Mouse (Mus musculus) stomach, embryonic 14.5 days (tissue): Measurements from ENCODE around the gene Myrfl. TPM values are rescaled to one million over a fixed set of nuclear protein-coding genes. Genes with fewer than 3 reads are reported as not detected.

Experiments
- ATAC-seq: fragments of 200-750 bp; cut with Nextera tagmentation; 2 replicates; pipeline ENCODE4 v1.8.0; 2017; ENCODE audit warnings: low read depth, moderate TSS enrichment; ENCODE audit not compliant: insufficient number of reproducible peaks, insufficient read depth, low FRiP score
- H3K27ac ChIP-seq: fragments of 300-500 bp; sonication (generic); 2 replicates; pipeline ENCODE4 v1.5.1; 2014; ENCODE audit warnings: mild to moderate bottlenecking, low read length, moderate library complexity, mixed read lengths
- H3K27me3 ChIP-seq: fragments of 300-500 bp; sonication (generic); 2 replicates; pipeline ENCODE4 v1.6.1; 2014; ENCODE audit warnings: low read length, control low read depth, mixed read lengths; ENCODE audit not compliant: control insufficient read depth, insufficient read depth
- H3K36me3 ChIP-seq: fragments of 300-500 bp; sonication (generic); 2 replicates; pipeline ENCODE4 v1.6.1; 2014; ENCODE audit warnings: mild to moderate bottlenecking, control low read depth, low read length, moderate library complexity, mixed read lengths; ENCODE audit not compliant: control insufficient read depth, insufficient read depth
- H3K4me1 ChIP-seq: fragments of 300-500 bp; sonication (generic); 2 replicates; pipeline ENCODE4 v1.6.1; 2014; ENCODE audit warnings: low read length, control low read depth, mixed read lengths; ENCODE audit not compliant: control insufficient read depth, insufficient read depth
- H3K4me2 ChIP-seq: fragments of 300-500 bp; sonication (generic); replicated peaks from 2 replicates; pipeline ENCODE4 v1.6.1; 2014; ENCODE audit warnings: low read depth, low read length, control low read depth
- H3K4me3 ChIP-seq: fragments of 300-500 bp; sonication (generic); 2 replicates; pipeline ENCODE4 v1.5.1; 2014; ENCODE audit warnings: low read depth, low read length, control low read depth
- H3K9ac ChIP-seq: fragments of 300-500 bp; sonication (generic); replicated peaks from 2 replicates; pipeline ENCODE4 v1.6.1; 2014; ENCODE audit warnings: low read depth, mild to moderate bottlenecking, control low read depth, low read length, moderate library complexity, mixed read lengths
- H3K9me3 ChIP-seq: fragments of 300-500 bp; sonication (generic); 2 replicates; pipeline ENCODE4 v1.6.1; 2016; ENCODE audit warnings: low read depth, low read length, control low read depth; ENCODE audit not compliant: control insufficient read depth
- WGBS: fragments of 180-500 bp; shearing (Covaris S2); extraction: QIAGEN DNeasy Blood & Tissue Kit; methylation state at CpG from one replicate; pipeline ENCODE4 v1.1.7; 2014; 5-methylcytosine and 5-hydroxymethylcytosine counted together
- polyA plus RNA-seq: library from polyadenylated mRNA; unstranded; fragments of >200 nt; fragmentation: Nextera tagmentation; extraction: Ambion mirVana; gene quantifications from 2 replicates; pipeline ENCODE4 v1.2.1, GENCODE M21; 2014

Gene Myrfl
- polyA plus RNA-seq, 1 experiment from 2014 or later, result 0.20 TPM

DNA sequence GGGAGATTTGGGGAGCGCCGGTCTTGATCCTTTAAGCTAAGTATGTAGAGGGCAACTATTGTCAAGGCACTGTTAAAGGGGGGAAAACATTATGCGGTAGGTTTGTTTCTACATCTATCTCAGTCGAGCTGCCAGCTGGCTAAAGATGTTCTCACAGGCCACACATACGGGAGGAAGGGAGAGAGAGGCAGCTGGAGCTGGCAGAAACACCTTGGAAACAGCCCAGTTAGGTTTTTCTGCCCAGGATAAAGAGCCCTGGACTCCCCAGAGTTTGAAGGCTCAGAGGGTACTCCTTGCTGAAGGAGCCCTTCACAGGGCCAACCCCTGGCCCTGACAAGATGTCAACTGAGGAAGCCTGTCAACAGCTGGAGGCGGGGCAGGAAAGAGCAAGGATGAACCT is 100.7 kb downstream of the Myrfl start:
- Histone ChIP-seq H3K27me3 (no peaks in the 10 kb centered on the region), H3K9ac (no peak overlapping the region), H3K4me3 (no peak overlapping the region), H3K36me3 (no peaks in the 10 kb centered on the region), H3K9me3 (no peaks in the 10 kb centered on the region), H3K27ac (no peak overlapping the region), H3K4me1 (no peaks in the 10 kb centered on the region), H3K4me2 (no peak overlapping the region)
- 57% methylated on average over 6 of the region's 6 CpGs for WGBS
- no peak for ATAC-seq

DNA sequence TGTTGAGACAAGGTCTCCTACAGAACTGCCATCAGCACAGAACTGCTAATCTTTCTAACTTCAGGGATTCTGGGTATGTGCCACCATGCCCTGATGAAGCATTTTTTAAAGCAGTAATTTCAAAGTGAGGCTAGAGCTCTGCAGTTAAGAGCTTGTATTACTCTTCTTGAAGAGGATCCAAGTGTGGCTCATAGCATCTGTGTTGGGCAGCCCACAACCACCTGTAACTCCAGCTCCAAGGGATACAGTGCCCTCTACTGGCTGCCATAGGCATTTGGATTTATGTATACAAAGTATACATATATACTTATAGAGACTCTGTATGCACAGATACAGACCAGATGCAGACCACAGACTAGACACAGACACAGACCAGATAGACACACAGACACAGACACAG is 107.6 kb downstream of the Myrfl start:
- no peak for ATAC-seq
- Histone ChIP-seq H3K4me1 (no peaks in the 10 kb centered on the region), H3K36me3 (no peaks in the 10 kb centered on the region), H3K9ac (no peak overlapping the region), H3K4me2 (no peak overlapping the region), H3K27ac (no peak overlapping the region), H3K9me3 (no peaks in the 10 kb centered on the region), H3K27me3 (no peaks in the 10 kb centered on the region), H3K4me3 (no peak overlapping the region)

DNA sequence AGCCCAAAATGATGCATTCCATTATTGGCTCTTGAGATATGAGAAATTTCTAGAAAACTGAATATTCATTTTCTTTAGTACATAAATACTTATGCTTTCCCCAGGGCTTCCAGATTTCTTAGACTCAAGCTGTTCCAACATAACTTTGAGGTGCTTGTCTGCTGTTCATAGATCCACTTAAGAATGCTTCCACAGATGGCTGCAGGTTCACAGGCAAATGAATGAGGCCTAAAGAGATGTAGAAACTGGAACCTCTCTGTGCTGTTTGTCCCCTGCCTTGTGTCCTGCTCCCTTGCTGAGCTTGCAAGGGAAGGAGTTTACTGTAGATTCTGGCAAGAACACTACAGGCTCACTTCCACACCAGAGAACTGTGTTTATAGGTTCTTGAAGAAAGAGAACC is 108.3 kb downstream of the Myrfl start:
- H3K9ac ChIP-seq, result no peak overlapping the region
- no peak overlapping the region for H3K4me2 ChIP-seq
- H3K36me3 ChIP-seq, result no peaks in the 10 kb centered on the region
- no peak overlapping the region for H3K4me3 ChIP-seq
- H3K27ac ChIP-seq, result no peak overlapping the region
- no peak for ATAC-seq
- H3K4me1 ChIP-seq, result no peaks in the 10 kb centered on the region
- no peaks in the 10 kb centered on the region for H3K9me3 ChIP-seq
- no peaks in the 10 kb centered on the region for H3K27me3 ChIP-seq

DNA sequence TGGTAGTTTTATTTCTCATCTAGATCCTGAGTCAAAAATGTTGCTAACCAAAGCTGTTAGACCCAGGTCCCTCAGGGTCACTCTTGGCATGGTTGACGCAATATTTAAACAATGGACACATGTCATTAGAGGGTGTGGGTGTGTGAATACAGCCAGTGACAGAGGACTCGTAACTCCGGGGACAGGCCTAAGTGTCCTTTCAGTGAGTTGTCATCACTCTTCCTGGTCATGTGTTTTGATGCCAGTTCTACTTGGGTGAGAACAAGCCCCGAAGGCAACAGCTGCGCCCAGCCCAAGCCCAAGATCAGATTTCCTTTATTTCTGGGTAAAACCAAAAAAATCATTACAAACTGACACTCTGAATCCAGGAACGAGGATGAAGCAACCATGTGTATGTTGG is 112.6 kb downstream of the Myrfl start:
- no peak overlapping the region for H3K27ac ChIP-seq
- no peak for ATAC-seq
- no peaks in the 10 kb centered on the region for H3K36me3 ChIP-seq
- no peak overlapping the region for H3K4me3 ChIP-seq
- H3K27me3 ChIP-seq, result no peaks in the 10 kb centered on the region
- no peak overlapping the region for H3K4me2 ChIP-seq
- H3K9ac ChIP-seq, result no peak overlapping the region
- 78% methylated on average over 6 of the region's 6 CpGs for WGBS
- no peaks in the 10 kb centered on the region for H3K4me1 ChIP-seq
- H3K9me3 ChIP-seq, result no peaks in the 10 kb centered on the region

DNA sequence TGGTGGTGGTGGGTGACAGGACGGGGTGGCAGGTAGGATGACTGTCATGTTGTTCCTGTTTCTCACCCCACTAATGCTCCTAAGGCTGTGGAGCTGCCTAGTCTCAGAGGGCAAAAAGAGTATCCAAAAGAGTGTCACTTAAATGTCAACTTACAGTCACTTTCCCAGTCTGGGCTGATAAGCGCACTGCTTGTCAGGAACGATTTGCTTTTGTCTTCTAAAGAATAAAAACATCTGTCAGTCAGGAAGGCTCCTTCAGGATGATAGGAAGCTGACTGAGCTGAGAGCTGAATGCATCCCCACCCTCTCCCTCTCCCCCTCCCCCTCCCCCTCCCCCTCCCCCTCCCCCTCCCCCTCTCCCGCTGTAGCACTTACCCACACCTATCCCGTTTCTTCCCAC is 113.7 kb downstream of the Myrfl start:
- Histone ChIP-seq H3K27me3 (no peaks in the 10 kb centered on the region), H3K27ac (no peak overlapping the region), H3K9me3 (no peaks in the 10 kb centered on the region), H3K4me3 (no peak overlapping the region), H3K4me1 (no peaks in the 10 kb centered on the region), H3K36me3 (no peaks in the 10 kb centered on the region), H3K4me2 (no peak overlapping the region), H3K9ac (no peak overlapping the region)
- 61% methylated on average over 3 of the region's 5 CpGs for WGBS
- ATAC-seq, result no peak

DNA sequence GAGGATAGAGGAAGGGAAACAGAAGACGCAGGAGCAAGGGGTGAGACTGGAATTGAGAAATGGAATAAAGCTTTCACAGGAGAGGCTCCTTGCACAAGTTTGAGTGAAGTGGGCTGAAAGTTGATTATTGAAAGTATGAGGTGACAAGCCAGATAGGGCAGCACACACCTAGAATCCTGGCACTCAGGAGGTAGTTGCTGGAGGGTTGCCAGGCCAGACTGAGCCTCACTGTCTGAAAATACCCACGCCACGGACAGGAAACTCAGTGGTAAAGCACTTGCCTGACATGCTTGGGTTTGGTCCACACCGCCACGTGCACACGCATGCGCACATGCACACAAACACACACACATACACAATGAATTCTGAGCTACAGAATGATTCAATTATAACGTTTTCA is 118.8 kb downstream of the Myrfl start:
- no peak overlapping the region for H3K9ac ChIP-seq
- no peaks in the 10 kb centered on the region for H3K4me1 ChIP-seq
- WGBS, result 92% methylated on average over 8 of the region's 8 CpGs
- H3K4me2 ChIP-seq, result no peak overlapping the region
- H3K27ac ChIP-seq, result no peak overlapping the region
- ATAC-seq, result no peak
- no peak overlapping the region for H3K4me3 ChIP-seq
- no peaks in the 10 kb centered on the region for H3K36me3 ChIP-seq
- H3K27me3 ChIP-seq, result no peaks in the 10 kb centered on the region
- no peaks in the 10 kb centered on the region for H3K9me3 ChIP-seq

DNA sequence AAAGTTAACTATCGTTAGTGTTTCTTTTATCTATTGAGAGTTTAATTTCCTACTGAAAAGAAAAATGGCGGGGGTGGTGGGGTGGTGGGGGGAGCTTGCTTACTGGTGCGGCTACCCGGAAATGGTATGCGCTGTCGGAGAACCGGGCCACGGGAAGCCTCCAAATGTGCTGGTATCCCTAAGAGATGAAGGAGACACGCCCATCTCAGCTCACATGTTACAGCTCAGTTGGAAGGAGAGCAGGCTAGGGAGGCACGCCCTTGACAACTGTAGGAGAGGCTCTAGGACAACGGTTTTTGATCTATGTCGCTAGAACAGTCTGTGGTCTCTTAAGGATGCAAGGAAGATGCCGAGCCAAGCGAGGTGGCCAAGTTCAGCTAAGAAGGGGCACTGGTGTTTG is 119.9 kb downstream of the Myrfl start:
- no peaks in the 10 kb centered on the region for H3K36me3 ChIP-seq
- H3K27ac ChIP-seq, result no peak overlapping the region
- no peak overlapping the region for H3K4me3 ChIP-seq
- no peak for ATAC-seq
- 84% methylated on average over 14 of the region's 14 CpGs for WGBS
- no peak overlapping the region for H3K9ac ChIP-seq
- H3K9me3 ChIP-seq, result no peaks in the 10 kb centered on the region
- H3K27me3 ChIP-seq, result no peaks in the 10 kb centered on the region
- no peak overlapping the region for H3K4me2 ChIP-seq
- H3K4me1 ChIP-seq, result no peaks in the 10 kb centered on the region

DNA sequence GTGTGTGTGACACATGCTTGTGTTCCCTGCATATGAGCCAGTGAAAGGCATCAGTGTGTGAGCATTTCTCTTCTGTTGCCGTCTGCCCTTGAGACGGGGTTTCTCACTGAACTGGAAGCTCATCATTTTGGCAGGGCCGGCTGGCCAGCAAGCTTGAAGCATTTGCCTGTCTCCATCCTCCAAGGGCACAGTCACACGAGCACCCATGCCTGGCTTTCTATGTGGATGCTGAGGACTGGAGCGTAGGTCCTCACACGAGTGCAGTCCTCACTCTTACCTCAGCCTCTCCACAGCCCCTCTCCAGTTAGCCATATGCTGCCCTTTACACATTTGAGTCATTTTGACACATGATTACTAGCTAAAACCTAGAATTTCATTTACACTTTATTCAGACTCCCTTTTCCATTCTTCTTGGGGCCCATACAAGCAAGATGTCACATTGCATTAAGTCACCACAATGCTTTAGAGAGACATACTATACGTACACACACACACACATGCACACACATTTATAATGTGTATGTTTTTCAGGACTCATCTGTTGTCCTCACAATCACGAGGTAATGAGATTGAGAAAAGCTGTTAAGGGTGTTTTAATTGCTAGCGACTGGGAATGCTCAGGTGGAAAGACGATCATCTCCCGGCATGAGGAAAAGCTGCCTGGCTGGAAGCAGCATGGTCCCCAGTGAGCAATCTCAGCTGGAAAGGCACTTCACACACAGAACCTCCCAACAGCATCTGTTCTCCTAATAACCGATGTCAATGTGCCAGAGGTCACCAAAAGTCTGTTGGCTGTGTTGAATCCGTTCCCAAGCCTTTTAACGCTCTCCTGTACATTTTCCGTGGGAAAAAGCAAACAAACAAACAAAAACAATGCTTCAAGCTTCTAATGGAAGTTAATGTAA is 122.6 kb downstream of the Myrfl start:
- Histone ChIP-seq H3K27me3 (no peaks in the 10 kb centered on the region), H3K27ac (no peak overlapping the region), H3K4me2 (no peak overlapping the region), H3K9me3 (no peaks in the 10 kb centered on the region), H3K36me3 (no peaks in the 10 kb centered on the region), H3K4me3 (no peak overlapping the region), H3K9ac (no peak overlapping the region), H3K4me1 (0 out of 2 replicates have a peak, but pooled peaks cover 3% of the 10 kb centered on the region)
- ATAC-seq, result no peak
- WGBS, result 59% methylated on average over 15 of the region's 15 CpGs
